Mouse (Mus musculus) ES-E14 (cell line): Measurements from ENCODE around the gene A3galt2.

ENCODE experiments used
- MAFK ChIP-seq: IDR thresholded peaks from 2 replicates; pipeline ENCODE4 v1.6.1; 2014; ENCODE audit warnings: mild to moderate bottlenecking, low read depth, low read length, inconsistent platforms; ENCODE audit not compliant: insufficient read depth
- ZC3H11A ChIP-seq: IDR thresholded peaks from 2 replicates; pipeline ENCODE4 v1.6.1; 2012; ENCODE audit warnings: low read depth, mild to moderate bottlenecking, inconsistent platforms, low read length, borderline replicate concordance

- no peak for TF ChIP-seq MAFK
- TF ChIP-seq ZC3H11A = no peak
Observed at GRCm38 (mm10) chr4:128722932-128723331, 32.2 kb upstream of the A3galt2 start.
